Mouse (Mus musculus): ENCODE data around the gene Ano4. TPM values are rescaled to one million over a fixed set of nuclear protein-coding genes. Genes with fewer than 3 reads are reported as not detected.

Gene Ano4
- polyA plus RNA-seq, 1 experiment from 2014 or later = 0.25 TPM

DNA sequence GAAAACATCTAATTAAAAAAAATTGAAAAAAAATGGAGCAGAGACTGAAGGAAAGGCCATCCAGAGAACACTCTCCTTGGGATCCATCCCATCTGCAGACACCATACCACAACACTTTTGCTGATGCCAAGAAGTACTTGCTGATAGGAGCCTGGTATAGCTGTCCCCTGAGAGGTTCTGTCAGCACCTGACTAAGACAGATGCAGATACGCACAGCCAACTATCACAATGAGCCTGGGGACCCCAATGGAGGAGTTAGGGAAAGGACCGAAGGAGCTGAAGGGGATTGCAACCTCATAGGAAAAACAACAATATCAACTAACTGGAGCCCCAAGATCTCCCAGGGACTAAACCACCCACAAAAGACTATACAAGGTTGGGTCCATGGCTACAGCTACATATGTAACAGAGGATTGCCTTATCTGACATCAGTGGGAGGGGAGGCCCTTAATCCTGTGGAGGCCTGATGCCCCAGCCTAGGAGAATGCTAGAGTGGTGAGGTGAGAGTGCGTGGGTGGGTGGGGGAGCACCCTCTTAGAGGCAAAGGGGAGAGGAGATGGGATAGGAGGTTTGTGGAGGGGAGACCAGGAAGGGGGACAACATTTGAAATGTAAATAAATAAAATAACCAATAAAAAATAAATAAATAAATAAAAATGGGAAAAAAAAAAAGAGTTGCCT lies 71.4 kb downstream of the Ano4 start:
- H3K36me3 ChIP-seq = no peaks in the 10 kb centered on the region
- no peaks in the 10 kb centered on the region for H3K27me3 ChIP-seq
- WGBS = 88% methylated on average over 3 of the region's 3 CpGs
- H3K4me2 ChIP-seq (replicated peaks) = no peak overlapping the region
- no peaks in the 10 kb centered on the region for H3K4me1 ChIP-seq
- no peak overlapping the region for H3K9ac ChIP-seq
- H3K4me3 ChIP-seq = no peak overlapping the region
- no peak overlapping the region for H3K27ac ChIP-seq
- H3K9me3 ChIP-seq = no peaks in the 10 kb centered on the region
- no peak for ATAC-seq (ENCODE audit: low FRiP score, low read depth)

DNA sequence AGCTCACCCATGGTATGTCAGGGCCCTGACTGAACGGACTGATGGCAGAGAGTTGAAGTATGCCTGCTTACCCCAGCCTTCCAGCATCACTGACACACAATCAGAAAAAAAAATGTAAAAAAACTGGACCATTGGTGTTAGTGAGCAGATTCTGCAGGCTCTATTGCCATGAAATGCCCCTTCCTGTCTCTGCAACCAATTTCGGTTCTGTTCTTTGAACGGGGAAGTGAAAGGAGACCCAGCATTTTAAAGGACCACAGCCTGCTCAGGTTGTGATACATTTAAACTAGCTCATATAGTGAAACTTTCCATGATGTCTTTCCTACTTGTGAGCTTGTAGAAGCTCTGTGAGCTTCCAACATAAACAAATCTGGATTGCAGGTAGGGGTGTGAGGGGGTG lies 77.2 kb downstream of the Ano4 start:
- Histone ChIP-seq H3K9ac (no peak overlapping the region), H3K4me3 (no peak overlapping the region), H3K27ac (no peak overlapping the region), H3K4me1 (no peaks in the 10 kb centered on the region), H3K27me3 (no peaks in the 10 kb centered on the region), H3K9me3 (no peaks in the 10 kb centered on the region), H3K36me3 (no peaks in the 10 kb centered on the region), H3K4me2 (replicated peaks) (no peak overlapping the region)
- WGBS = 72% methylated on average over 3 of the region's 3 CpGs
- ATAC-seq (ENCODE audit: low FRiP score, low read depth) = no peak

DNA sequence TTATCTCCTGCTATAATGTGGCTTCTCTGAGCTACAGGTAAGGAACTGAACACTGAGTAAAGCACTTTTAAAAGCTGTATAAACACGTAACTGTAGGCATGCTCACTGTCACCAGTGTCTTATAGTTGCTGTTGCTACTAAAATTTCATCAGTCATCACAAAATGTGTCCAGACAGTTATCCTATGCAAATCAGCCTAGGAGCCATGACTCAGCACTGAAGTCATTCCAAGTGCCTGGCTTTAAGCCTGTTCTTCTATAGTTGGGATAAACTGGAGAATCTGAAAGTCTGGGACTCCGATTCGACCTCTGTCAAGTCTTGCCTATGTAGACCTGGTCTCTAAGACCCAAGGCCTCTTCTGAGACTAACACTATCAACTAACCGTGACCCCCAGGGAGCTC lies 81.2 kb downstream of the Ano4 start:
- Histone ChIP-seq H3K9me3 (no peaks in the 10 kb centered on the region), H3K36me3 (no peaks in the 10 kb centered on the region), H3K4me3 (no peak overlapping the region), H3K4me2 (replicated peaks) (no peak overlapping the region), H3K9ac (no peak overlapping the region), H3K4me1 (peaks cover 6% of the 10 kb centered on the region), H3K27ac (no peak overlapping the region), H3K27me3 (no peaks in the 10 kb centered on the region)
- no peak for ATAC-seq (ENCODE audit: low FRiP score, low read depth)
- 86% methylated on average over 4 of the region's 4 CpGs for WGBS

DNA sequence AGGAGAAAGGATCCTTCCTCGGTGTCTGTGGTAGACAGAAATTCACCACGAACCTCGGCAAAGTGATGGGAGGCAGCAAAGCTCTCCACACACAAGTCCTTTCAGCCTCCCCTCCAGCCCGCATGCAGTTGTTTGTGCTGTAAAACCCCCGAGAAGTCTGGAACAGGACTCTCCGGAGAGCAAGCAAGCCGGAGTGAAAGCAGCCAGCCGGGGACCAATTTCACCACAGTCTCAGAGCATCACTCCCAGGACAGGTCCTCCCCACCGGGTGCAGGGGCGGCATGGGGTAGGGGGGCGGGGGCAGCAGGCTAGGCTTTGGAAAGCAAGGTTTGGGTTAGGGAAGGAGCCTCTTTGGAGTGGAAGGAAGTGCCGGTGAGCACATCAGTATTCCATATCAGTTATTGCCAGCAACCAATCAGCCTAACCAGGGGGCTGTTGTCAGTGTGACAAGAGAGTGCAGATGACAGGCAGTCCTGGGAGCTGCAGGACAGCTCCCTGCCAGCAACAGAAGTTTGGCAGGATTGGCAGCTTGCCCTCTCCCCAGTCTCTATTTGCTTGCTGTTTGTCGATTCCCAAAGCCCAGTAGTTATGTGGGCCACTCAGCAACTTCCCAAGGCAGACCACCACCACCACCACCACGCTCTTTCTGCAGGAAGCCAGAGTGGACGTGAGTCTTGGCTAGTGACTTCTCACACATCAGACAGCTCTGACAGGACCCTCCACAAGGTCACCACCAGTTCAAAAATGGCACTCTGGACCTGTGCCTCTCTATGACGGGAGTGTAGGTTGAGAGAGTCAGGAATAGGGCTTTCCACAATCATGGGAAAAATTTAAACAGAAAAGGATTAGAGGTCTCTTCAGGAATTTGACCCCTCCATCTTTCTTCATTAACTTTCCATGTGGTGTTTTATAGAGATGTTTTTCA lies 86.8 kb downstream of the Ano4 start:
- H3K27me3 ChIP-seq = no peaks in the 10 kb centered on the region
- H3K4me3 ChIP-seq = peak overlapping the region; percentile 41
- H3K4me2 ChIP-seq (replicated peaks) = peak overlapping the region; percentile 76
- H3K9me3 ChIP-seq = no peaks in the 10 kb centered on the region
- H3K4me1 ChIP-seq = peaks cover 29% of the 10 kb centered on the region
- peak overlapping the region; percentile 54 for H3K9ac ChIP-seq
- H3K27ac ChIP-seq = no peak overlapping the region
- peak; percentile 30; the same call in 1 of the 2 replicates for ATAC-seq (ENCODE audit: low FRiP score, low read depth)
- WGBS = 1% methylated on average over 16 of the region's 16 CpGs
- no peaks in the 10 kb centered on the region for H3K36me3 ChIP-seq

DNA sequence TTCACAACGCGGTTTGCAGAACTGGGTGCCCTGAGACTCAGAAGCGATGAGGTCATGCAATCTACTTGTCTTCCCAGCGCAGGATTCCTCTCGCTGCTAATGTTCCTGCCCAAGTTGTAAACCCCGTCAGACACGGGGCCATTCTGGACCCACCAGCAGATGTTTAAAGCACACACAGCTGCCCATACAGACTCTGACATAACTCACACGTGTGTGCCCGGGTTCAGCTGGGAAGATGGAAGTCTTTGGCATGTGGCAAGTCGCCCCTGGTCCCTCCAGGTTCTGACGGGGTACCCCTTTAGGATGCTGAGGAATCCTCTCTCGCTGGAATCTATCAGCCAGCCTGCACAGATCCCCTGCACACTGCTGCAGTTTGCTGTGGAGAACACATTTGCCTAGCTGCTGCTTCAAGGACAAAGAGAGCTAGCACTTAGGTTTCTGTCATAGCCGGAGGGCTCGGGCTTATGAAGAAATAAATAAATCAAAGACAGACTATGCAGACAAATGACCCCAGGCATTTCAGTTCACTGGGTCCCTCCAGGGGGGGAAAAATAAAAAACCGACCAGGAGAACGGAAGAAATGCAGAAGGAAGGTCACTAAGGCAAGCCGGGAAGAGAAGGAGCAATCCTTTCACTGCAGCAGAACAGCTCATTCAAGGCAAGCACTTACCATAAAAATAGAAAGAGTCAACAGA lies 87.7 kb downstream of the Ano4 start:
- no peak overlapping the region for H3K27ac ChIP-seq
- no peaks in the 10 kb centered on the region for H3K27me3 ChIP-seq
- 1% methylated on average over 17 of the region's 17 CpGs for WGBS
- 0 out of 2 replicates have a peak, but pooled peaks have one; percentile 42 for ATAC-seq (ENCODE audit: low FRiP score, low read depth)
- H3K4me1 ChIP-seq = peaks cover 29% of the 10 kb centered on the region
- H3K4me2 ChIP-seq (replicated peaks) = peak overlapping the region; percentile 76
- H3K4me3 ChIP-seq = peak overlapping the region; percentile 41
- peak overlapping the region; percentile 54 for H3K9ac ChIP-seq
- no peaks in the 10 kb centered on the region for H3K36me3 ChIP-seq
- no peaks in the 10 kb centered on the region for H3K9me3 ChIP-seq

DNA sequence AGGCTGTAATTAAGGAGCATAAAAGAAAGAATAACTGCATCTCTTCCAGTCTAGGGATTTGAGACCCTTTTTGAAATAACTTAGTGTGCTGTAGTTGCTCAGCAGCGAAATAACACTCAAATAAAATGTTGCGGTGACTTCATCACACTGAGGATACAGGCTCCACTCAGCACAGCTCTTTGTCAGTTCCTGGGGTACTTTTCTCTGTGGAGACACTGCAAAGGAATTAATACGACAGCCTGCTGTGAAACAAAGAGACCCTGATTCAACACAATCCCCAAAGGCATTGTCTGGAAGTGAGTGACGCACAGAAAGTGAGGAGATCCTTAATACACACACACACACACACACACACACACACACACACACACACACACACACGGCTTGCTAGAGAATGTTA lies 89.8 kb downstream of the Ano4 start:
- Histone ChIP-seq H3K27ac (no peak overlapping the region), H3K27me3 (no peaks in the 10 kb centered on the region), H3K9me3 (no peaks in the 10 kb centered on the region), H3K4me1 (peaks cover 29% of the 10 kb centered on the region), H3K4me3 (no peak overlapping the region), H3K36me3 (no peaks in the 10 kb centered on the region), H3K4me2 (replicated peaks) (no peak overlapping the region), H3K9ac (no peak overlapping the region)
- ATAC-seq (ENCODE audit: low FRiP score, low read depth) = no peak
- 76% methylated on average over 5 of the region's 5 CpGs for WGBS

DNA sequence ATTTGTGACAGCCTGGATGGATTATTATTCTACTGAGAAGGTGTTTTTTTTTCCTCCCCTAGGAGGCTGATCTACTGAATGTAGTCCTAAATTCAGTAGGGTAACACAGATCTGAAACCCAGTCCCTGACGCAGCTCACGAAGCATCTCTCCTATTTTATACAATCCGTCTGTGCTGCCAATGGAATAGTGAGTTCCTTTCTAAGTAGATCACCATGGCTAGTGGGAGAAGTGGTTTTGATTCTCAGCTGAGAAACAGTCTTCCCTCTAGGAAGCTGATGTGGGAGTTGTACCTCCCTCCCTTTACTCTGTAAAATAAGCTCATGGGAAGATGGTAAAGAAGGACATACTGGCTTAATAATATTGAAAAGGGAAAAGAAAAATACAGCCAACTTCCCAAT lies 90.8 kb downstream of the Ano4 start:
- no peaks in the 10 kb centered on the region for H3K36me3 ChIP-seq
- WGBS = 82% methylated on average over 3 of the region's 3 CpGs
- no peak overlapping the region for H3K4me2 ChIP-seq (replicated peaks)
- no peak overlapping the region for H3K4me3 ChIP-seq
- H3K9ac ChIP-seq = no peak overlapping the region
- H3K9me3 ChIP-seq = no peaks in the 10 kb centered on the region
- no peak overlapping the region for H3K27ac ChIP-seq
- no peaks in the 10 kb centered on the region for H3K27me3 ChIP-seq
- ATAC-seq (ENCODE audit: low FRiP score, low read depth) = no peak
- peaks cover 27% of the 10 kb centered on the region for H3K4me1 ChIP-seq

DNA sequence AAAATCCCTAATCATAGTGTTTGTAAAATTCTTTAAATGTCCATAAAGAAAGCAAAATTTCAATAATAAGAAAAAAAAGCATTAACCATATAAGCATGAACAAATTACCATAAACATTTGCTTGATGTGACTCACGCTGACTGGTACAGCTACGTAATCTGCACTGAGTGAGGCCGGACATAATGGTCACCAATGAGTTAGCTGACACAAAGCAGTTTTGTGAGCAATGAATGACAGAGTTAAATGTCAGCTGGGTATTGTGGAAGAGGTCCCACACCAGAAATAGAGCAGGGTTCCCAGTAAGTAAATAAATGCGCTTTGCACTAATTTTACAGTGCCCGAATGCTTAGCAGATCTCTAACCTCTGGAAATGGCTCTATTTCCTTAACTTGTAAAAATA lies 91.9 kb downstream of the Ano4 start:
- no peak overlapping the region for H3K9ac ChIP-seq
- no peaks in the 10 kb centered on the region for H3K27me3 ChIP-seq
- H3K4me2 ChIP-seq (replicated peaks) = no peak overlapping the region
- no peaks in the 10 kb centered on the region for H3K36me3 ChIP-seq
- 80% methylated on average over 5 of the region's 5 CpGs for WGBS
- no peaks in the 10 kb centered on the region for H3K9me3 ChIP-seq
- no peak overlapping the region for H3K4me3 ChIP-seq
- H3K27ac ChIP-seq = no peak overlapping the region
- ATAC-seq (ENCODE audit: low FRiP score, low read depth) = no peak
- peaks cover 15% of the 10 kb centered on the region for H3K4me1 ChIP-seq

DNA sequence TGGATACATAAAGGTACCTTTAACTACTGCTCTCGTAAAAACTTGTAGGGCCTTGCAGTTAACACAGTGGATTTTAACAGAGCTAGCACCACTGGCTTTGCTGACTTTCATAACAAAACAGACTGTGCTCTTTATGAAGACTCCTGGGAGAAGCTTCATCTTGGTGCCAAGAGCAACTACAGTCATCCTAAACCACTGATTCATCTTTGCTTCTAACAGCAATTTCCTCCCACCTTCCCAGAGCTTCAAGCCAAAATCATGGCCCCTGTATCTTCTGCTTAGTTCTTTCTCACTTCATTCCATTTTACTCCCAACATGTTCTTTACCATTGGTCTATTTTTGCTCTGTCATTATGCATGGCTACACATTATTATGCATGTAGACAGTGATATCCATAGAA lies 100.8 kb downstream of the Ano4 start:
- no peak for ATAC-seq (ENCODE audit: low FRiP score, low read depth)
- H3K4me2 ChIP-seq (replicated peaks) = no peak overlapping the region
- H3K36me3 ChIP-seq = no peaks in the 10 kb centered on the region
- H3K27ac ChIP-seq = no peak overlapping the region
- no peaks in the 10 kb centered on the region for H3K9me3 ChIP-seq
- H3K4me1 ChIP-seq = no peaks in the 10 kb centered on the region
- WGBS = 76% methylated on average over 1 of the region's 1 CpGs
- no peak overlapping the region for H3K9ac ChIP-seq
- H3K27me3 ChIP-seq = no peaks in the 10 kb centered on the region
- H3K4me3 ChIP-seq = no peak overlapping the region

DNA sequence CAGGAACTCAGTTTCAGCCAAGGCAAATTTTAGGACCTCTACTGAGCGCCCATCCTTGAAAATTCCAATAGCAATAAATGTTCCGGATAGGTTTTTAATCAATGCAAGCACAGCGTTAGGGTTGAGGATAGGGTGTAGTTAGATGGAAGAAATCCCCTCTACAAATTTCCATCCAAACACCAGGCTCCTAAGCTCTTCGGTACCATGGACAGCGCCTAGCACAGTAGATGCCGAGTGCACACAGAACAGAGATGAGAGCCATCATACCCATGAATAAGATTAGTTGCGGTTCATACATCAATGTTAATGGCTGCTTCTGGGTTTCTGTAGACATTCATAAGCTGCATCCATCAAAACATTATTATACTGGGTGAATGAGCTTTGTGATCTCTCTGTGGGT lies 120.0 kb downstream of the Ano4 start:
- no peaks in the 10 kb centered on the region for H3K9me3 ChIP-seq
- ATAC-seq (ENCODE audit: low FRiP score, low read depth) = no peak
- H3K27ac ChIP-seq = no peak overlapping the region
- H3K9ac ChIP-seq = no peak overlapping the region
- H3K27me3 ChIP-seq = no peaks in the 10 kb centered on the region
- WGBS = 36% methylated on average over 7 of the region's 7 CpGs
- H3K4me2 ChIP-seq (replicated peaks) = no peak overlapping the region
- H3K4me3 ChIP-seq = no peak overlapping the region
- H3K36me3 ChIP-seq = no peaks in the 10 kb centered on the region
- H3K4me1 ChIP-seq = no peaks in the 10 kb centered on the region

DNA sequence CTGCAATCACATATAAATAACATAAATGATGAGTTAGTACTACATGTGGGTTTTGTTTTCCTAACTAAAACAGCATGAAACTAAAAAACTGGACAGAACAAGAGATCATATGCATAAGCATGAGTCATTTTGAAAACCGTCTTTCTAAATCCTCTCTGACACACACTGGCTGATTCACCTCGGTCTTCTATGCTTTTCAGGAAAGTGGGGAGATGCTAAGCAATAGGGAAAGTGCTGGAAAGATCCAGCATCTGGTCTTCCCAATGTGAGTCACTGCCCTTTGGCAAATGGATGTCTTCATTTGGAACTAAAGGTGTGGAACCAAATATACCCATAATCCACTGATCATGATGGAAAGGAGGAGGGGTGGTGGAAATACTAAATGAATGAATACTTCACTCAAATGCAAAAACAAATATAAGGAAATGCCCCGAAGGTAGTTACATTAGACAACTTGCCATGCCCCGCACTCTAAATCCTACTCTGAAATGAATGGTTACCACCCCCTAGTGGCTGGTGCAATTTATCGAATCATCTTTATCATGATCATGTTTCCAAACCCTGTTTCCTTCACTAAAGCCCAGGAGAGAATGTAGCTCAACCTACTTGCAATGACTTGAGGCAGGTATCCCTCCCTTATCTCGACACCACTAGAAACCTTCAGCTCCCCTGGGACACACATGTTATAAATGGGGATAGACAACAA lies 122.1 kb downstream of the Ano4 start:
- Histone ChIP-seq H3K4me3 (no peak overlapping the region), H3K9ac (no peak overlapping the region), H3K27ac (no peak overlapping the region), H3K4me1 (no peaks in the 10 kb centered on the region), H3K36me3 (no peaks in the 10 kb centered on the region), H3K4me2 (replicated peaks) (no peak overlapping the region), H3K9me3 (no peaks in the 10 kb centered on the region), H3K27me3 (no peaks in the 10 kb centered on the region)
- 75% methylated on average over 6 of the region's 6 CpGs for WGBS
- ATAC-seq (ENCODE audit: low FRiP score, low read depth) = no peak

DNA sequence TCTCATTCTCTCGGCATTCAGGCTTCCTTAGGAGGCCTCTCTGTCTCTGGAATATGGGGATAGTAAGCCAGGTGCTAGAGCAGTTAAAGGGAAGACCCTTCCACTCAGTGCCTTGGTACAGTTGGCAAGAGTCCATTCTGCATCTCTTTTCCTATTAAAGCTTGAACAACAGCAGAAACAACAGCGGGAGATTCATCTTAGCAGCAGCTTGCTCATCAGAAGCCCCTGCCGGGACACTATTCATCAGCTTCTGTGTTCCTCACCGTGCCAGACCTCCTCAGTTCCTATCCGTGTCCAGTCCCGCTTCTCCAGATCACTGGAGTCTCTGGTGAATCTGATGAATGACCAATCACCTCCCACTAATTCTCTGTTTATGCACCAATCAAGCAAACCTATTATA lies 128.5 kb downstream of the Ano4 start:
- WGBS = 87% methylated on average over 6 of the region's 6 CpGs
- Histone ChIP-seq H3K27ac (no peak overlapping the region), H3K4me1 (no peaks in the 10 kb centered on the region), H3K27me3 (no peaks in the 10 kb centered on the region), H3K4me2 (replicated peaks) (no peak overlapping the region), H3K4me3 (no peak overlapping the region), H3K36me3 (no peaks in the 10 kb centered on the region), H3K9me3 (no peaks in the 10 kb centered on the region), H3K9ac (no peak overlapping the region)
- ATAC-seq (ENCODE audit: low FRiP score, low read depth) = no peak

All from limb, embryonic 13.5 days (tissue).